Mouse (Mus musculus): Measurements from ENCODE around the gene Gpx6.

DNA sequence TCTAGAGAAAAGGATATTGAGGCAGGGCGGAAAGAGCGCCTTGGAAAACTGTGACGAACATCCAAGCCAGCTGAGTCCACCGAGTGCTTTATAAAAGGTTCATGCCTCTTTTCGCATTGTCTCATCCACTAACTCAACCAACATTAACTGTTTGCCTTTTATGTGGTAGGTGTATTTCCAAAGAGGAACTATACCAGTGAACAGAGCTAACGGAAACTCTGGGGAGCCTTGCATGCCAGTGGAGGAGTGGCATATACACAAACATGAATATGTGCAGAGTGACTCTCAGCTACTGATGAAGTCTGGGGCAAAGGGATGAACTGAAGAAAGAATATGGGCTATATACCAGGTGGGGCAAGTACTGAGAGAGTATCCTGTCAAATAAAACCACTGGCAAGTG, 11.5 kb downstream of the Gpx6 start:
- TF ChIP-seq CTCF (IDR thresholded peaks at IDR 0.05; ENCODE audit: low read depth) (no peak), EP300 (IDR thresholded peaks at IDR 0.05; ENCODE audit: low read depth) (no peak)

Data from liver, postnatal 0 days (tissue).